Comparison of ENCODE assay signal across 7 mouse cellular contexts in genomic region chr17:15499656-15500394, GRCm38 (mm10). TPM values are rescaled to one million over a fixed set of nuclear protein-coding genes. Genes with fewer than 3 reads are reported as not detected.
A peak's percentile ranks its signal among the peaks of the same experiment; 100 is the strongest.
DNase-seq lines count a peak whose midpoint lies in the region; ATAC-seq lines count a peak whose summit lies in the region.

Gene Psmb1 (minus strand): TSS chr17:15499751.
Gene Tbp (plus strand): TSS chr17:15499888.

- no peaks in the 10 kb centered on the region for H3K27me3 ChIP-seq in intestine, embryonic 16.5 days (replicated peaks; ENCODE audit: control insufficient read depth, insufficient read depth, low read length)
- no peaks in the 10 kb centered on the region for H3K27me3 ChIP-seq in midbrain, embryonic 11.5 days (ENCODE audit: control insufficient read depth, insufficient read depth, low read length)

- ATAC-seq in intestine, embryonic 16.5 days: peak; percentile 92
- peak; percentile 95 for ATAC-seq in midbrain, embryonic 11.5 days (ENCODE audit: low FRiP score)

- under 1% methylated on average over 63 of the region's 63 CpGs for WGBS in intestine, embryonic 16.5 days
- under 1% methylated on average over 63 of the region's 63 CpGs for WGBS in midbrain, embryonic 11.5 days

- peak within 1 kb of the TSS; percentile 96 for H3K4me3 ChIP-seq in intestine, embryonic 16.5 days (ENCODE audit: low read length)
- peak within 1 kb of the TSS; percentile 96 for H3K4me3 ChIP-seq in midbrain, embryonic 11.5 days (ENCODE audit: low read depth, low read length)

- H3K4me2 ChIP-seq in intestine, embryonic 16.5 days (ENCODE audit: low read depth, low read length): peak within 1 kb of the TSS; percentile 68
- H3K4me2 ChIP-seq in midbrain, embryonic 11.5 days: peak within 1 kb of the TSS; percentile 92

- H3K36me3 ChIP-seq in intestine, embryonic 16.5 days (ENCODE audit: control insufficient read depth, insufficient read depth, low read length): peaks cover 6% of the 10 kb centered on the region
- H3K36me3 ChIP-seq in midbrain, embryonic 11.5 days (ENCODE audit: control insufficient read depth, insufficient read depth, low read length): 0 out of 2 replicates have a peak, but pooled peaks cover 3% of the 10 kb centered on the region

- peak within 1 kb of the TSS; percentile 97 for H3K27ac ChIP-seq in intestine, embryonic 16.5 days (ENCODE audit: low read length)
- peak within 1 kb of the TSS; percentile 45 for H3K27ac ChIP-seq in midbrain, embryonic 11.5 days (ENCODE audit: low read depth, low read length)

- H3K4me1 ChIP-seq in intestine, embryonic 16.5 days (ENCODE audit: control insufficient read depth, insufficient read depth, low read length): peaks cover 27% of the 10 kb centered on the region
- H3K4me1 ChIP-seq in midbrain, embryonic 11.5 days (ENCODE audit: control insufficient read depth, insufficient read depth, low read length): peaks cover 15% of the 10 kb centered on the region

- DNase-seq in adrenal gland, adult 8-10 months: peak; percentile 98
- DNase-seq in embryo, embryonic 9.5 days (ENCODE audit: extremely low spot score): peak; percentile 97
- DNase-seq in gastrocnemius, postnatal 4 days (ENCODE audit: low spot score in 2 of 2): peak; percentile 90 to 97
- peak; percentile 98 for DNase-seq in left cerebral cortex, postnatal 36 days (ENCODE audit: low spot score in 2 of 2)
- DNase-seq in midbrain, embryonic 11.5 days (ENCODE audit: low spot score, missing footprints): peak; percentile 100
- DNase-seq in skeletal muscle tissue, adult 2 months (ENCODE audit: low read depth, low spot score): peak; percentile 96

- H3K9me3 ChIP-seq in intestine, embryonic 16.5 days (ENCODE audit: control insufficient read depth, low read length): no peaks in the 10 kb centered on the region
- no peaks in the 10 kb centered on the region for H3K9me3 ChIP-seq in midbrain, embryonic 11.5 days (ENCODE audit: control insufficient read depth, low read length)

- H3K9ac ChIP-seq in intestine, embryonic 16.5 days (ENCODE audit: low read depth, low read length): peak within 1 kb of the TSS; percentile 94
- peak within 1 kb of the TSS; percentile 85 for H3K9ac ChIP-seq in midbrain, embryonic 11.5 days (ENCODE audit: low read length)

- intact Hi-C loops in left cerebral cortex, postnatal 36 days (cut with DNase I): no loop called here

RNA-seq across cellular contexts. Expression of gene Psmb1, which starts in this region (rescaled TPM):
- 100 to 1,000 TPM; 168 to 183 (median 174) TPM for total RNA-seq in adrenal gland, adult 8-10 months (2022)
- total RNA-seq in gastrocnemius, postnatal 4 days (2021): 100 to 1,000 TPM; 156 TPM
- polyA plus RNA-seq in intestine, embryonic 16.5 days (2015; fragmentation: Nextera tagmentation; extraction: Ambion mirVana): 238 and 252 TPM in 2 replicates
- total RNA-seq in left cerebral cortex, postnatal 36 days (2021): 100 to 1,000 TPM; 122 to 128 TPM
- 278 and 283 TPM in 2 replicates for polyA plus RNA-seq in midbrain, embryonic 11.5 days (2014; fragmentation: Nextera tagmentation; extraction: Ambion mirVana)

RNA-seq across cellular contexts. Expression of gene Tbp, which starts in this region (rescaled TPM):
- 10 to 100 TPM; 29.8 to 48.0 (median 36.5) TPM for total RNA-seq in adrenal gland, adult 8-10 months (2022)
- 10 to 100 TPM; 16.6 to 17.8 TPM for total RNA-seq in gastrocnemius, postnatal 4 days (2021)
- polyA plus RNA-seq in intestine, embryonic 16.5 days (2015; fragmentation: Nextera tagmentation; extraction: Ambion mirVana): 32.9 and 33.6 TPM in 2 replicates
- total RNA-seq in left cerebral cortex, postnatal 36 days (2021): 10 to 100 TPM; 25.1 to 32.1 TPM
- 77.2 and 85.5 TPM in 2 replicates for polyA plus RNA-seq in midbrain, embryonic 11.5 days (2014; fragmentation: Nextera tagmentation; extraction: Ambion mirVana)

Comparison
In these comparisons a context has a peak if more than half of its experiments do, and no peak if none do; other contexts are left out.
1. Peak in every context shown above with its lines: DNase-seq, ATAC-seq, H3K4me3 ChIP-seq and H3K27ac ChIP-seq.